Mouse (Mus musculus): ENCODE results near the gene Plod1.

The Plod1 gene

DNA sequence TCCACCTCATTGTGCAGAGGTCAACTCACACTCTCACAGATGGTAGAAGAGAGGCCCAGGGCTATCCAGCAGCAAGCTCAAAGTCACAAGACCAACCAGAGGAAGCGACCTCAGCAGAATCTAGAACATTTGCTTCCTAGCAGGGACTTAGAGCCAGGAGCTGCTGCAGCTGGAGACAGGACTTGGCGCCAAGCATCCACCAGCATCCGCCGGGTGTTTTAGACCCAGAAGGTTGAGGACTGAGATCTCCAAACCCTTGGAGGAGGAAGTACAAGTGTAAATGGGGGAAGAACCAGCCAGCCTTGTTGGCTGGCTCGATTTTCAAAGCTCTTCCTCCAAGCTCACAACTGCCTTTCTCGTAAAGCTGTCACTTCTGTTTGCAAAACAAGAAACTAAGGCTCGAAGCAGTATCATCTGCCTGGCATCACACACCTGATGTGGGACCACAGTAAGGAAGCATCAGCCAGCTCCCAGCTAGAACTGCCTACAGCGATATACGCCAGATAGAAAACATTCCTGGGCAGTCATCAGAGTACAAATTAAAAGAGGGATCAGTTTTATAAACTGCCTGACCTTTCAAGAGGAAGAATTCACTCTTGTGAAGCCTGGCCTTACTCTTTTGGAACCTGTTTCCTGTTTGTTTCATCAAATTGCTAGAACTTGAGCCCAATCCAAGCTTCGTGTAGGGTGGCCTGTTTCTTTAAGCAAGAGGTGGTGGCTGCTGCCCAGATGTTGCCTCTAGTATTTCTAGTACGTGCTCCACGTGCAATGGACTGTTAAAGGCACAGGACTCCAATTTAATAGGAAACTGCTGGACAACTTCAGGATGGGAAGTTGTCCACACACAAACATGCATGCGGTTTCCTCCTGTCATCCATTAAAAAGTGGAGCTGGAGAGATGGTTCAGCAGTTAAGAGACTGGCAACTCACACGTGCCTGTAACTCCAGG, 1.9 kb upstream of the Plod1 start:
- DNase-seq (ENCODE audit: low spot score), result peak; percentile 63

DNA sequence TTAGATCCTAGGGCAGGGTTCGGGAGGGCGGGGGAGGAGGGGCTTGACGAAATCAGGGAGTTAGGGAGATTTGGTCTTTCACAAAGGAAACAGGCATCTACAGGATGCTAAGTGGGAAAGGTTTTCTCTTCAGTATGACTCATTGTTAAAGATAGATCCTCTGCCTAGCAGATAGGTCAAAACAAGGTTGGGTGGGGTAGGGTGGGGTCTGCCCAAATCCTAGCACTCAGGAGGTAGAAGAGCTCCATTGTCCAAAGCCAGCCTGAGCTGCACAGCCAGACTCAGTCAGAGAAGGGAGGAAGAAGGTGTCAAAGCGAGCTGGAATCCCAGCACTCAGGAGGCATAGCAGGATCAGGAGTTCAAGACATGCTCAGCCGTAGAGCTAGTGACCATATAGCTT, 919 bp upstream of the Plod1 start:
- no peak for DNase-seq (ENCODE audit: low spot score)

DNA sequence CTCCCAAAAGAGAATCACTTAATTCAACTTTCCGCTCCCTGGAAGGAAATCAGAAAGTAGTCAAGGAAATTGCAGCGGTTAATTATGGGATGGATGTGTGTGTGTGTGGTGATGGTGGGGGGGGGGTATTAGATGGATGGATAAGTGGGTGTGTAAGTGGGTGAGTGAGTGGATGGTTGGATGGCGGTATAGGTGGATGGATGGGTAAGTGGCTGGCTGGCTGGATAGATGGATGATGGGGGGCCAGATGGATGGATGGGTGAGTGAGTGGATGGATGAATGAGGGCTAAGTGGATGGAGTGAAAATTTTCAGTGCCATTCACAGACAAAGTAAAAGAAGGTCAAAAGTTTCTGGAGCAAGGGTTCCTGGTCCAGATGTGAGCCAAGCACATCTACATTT, 454 bp upstream of the Plod1 start:
- no peak for DNase-seq (ENCODE audit: low spot score)

DNA sequence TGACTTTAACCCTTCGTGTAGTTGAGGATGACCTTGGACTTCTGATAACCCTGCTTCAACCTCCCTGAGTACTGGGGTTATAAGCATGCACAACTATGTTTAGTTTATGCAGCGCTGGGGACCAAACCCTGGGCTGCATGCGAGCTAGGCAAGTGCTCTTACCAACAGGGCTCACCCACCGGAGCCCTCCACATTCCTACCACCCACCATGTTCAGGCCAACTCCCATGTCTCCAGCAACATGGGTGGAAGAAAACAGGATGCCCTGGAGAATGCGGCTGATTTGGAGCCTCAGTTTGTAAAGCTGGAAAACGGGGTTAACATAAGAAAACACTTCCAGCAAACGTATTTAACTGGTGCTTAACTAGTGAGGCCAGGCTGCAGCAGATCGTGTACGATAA, 663 bp downstream of the Plod1 start:
- no peak for DNase-seq (ENCODE audit: low spot score)

DNA sequence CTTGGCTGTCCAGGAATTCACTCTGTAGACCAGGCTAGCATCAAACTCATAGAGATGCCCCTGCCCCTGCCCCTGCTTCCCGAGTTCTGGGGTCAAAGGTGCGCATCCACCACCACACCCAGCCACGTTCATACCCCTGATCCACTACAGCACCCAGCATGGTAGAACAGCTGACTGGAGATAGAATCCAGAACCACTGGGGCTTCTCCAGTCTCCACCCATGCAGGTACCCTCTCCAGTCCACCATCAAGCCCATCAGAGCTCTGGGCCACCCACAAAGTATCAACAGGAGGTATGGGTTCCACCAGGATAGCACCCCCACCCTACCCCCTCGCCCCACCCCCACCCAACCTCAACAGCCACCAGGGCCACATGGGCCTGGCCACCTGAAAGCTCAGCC, 2.0 kb downstream of the Plod1 start:
- no peak for DNase-seq (ENCODE audit: low spot score)

DNA sequence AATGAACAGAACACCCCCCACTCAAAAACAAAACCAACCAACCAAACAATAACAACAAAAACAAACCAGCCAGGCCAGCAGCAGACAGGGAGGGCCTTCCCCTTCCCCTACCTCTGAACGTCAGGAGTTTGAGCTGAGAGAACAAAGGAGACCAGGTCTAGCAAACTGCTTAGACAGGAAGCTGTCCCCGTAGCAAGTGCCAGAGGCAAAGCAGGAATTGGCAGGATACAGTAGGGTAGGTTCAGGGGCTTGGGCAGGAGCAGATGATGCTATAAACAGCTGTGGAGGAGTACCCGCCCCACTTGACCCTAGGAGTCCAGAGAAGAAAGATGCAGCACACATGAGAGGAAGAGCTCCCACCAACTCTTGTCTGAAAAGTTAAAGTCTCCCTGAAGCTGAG, 2.4 kb downstream of the Plod1 start:
- DNase-seq (ENCODE audit: low spot score), result no peak

DNA sequence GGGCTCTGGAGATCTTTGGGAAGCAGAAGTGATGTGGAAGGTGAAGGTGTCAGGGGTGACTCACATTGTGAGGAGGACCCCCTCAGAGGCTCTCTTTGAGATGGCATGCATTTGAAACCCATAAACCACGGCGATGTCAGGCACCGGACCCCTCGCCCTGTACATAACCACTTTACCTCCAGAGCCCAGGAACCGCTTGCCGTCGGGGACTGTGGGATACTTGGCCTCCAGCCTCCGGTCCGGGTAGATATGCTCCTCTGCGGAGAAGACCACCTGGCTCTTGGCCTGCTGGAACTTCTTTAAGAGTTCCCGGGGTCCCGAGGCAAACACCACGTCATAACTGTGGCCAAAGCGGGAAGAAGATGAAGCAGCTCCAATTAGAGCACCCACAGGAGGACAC, 5.6 kb downstream of the Plod1 start:
- no peak for DNase-seq (ENCODE audit: low spot score)

DNA sequence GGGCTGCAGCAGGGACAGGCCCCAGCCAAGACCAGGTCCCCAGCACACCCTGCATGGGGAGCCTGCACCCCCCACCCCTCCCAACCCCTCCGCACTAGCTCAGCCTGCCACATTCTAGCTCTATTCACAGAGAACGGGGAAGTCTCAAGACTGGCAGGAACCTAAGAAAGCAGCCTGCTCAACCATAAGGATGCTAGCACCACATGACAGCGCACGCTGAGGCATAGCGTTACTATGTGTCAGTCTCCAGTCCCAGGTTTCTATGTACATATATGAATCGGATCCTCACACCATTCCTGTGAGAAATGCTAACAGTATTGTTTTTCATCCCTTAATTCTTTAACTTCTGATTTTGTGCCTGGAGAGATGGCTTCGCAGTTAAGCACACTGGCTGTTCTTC, 8.0 kb downstream of the Plod1 start:
- DNase-seq (ENCODE audit: low spot score), result no peak

DNA sequence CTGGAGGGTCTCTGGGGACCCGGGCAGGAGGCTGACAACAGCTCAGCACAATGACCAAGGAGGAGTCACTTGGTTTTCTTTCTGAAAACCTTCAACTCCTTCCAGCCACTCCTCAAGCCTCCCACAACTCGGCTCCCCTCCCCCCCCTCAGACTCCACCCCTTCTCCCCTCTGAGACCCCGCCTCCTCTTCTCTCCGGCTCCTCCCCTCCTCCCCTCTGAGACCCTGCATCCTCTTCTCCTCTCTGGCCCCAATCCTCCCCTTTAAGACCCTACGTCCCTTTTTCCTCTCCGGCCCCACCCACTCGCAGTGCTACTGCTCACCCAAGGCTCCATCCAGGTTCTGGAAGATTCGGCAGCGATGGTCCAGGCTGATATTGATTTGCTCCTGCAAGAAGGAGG, 8.4 kb downstream of the Plod1 start:
- DNase-seq (ENCODE audit: low spot score), result no peak

DNA sequence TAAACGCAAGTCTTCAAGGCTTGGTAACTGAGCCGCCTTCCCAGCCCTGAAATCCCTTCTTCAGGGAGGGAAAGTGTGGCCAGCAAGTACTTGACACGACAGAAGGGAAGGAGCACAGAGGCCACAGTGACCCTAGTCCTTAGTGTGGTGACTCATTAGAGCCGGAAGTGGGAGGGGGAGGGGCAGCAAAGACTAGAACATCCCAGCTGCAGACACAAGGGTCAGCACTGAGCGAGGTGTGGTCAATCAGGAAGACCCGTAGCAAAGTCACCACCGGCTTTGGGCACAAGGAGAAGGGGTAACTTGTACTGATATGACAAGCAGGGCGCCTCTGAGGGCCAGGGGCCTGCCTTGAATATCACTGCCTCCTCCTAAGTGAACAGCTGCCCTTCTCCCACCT, 8.9 kb downstream of the Plod1 start:
- DNase-seq (ENCODE audit: low spot score), result peak; percentile 46

DNA sequence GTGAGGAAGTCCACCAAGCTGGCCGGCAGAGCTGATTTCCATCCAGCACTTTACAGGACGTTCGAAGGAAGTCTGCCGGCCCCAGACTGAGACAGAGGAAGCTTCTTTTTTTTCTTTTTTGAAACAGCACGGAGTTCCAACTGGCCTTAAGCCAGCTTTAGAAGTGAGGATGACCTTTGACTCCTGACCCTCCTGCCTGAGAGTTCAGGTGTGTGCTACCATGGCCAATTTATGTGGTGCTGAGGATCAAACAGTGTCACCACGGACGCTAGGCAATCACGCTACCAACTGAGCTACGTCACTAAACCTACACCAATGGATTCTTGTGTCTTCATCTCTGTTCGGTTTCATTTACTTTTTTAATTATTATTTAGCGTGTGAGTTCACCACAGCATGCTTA, 14.2 kb downstream of the Plod1 start:
- no peak for DNase-seq (ENCODE audit: low spot score)

DNA sequence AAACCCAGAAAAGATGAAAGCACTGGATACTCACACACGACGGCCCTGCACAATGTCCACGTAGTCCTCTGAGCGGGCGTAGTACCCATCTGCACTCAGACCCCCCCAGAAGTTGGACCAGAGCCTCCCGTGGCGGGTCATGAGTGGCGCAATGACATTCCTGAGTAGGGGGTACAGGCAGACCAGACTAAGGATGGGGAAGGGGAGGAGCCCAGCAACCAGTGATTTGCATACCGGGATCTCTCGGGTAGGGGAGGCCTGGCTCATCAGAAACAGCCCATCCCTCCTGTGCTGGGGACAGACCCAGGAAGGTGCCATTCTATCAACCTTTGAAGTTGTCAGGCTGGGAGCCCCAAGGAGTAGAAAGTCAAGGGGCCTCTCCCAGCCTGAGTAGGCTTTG, 15.6 kb downstream of the Plod1 start:
- no peak for DNase-seq (ENCODE audit: low spot score)

DNA sequence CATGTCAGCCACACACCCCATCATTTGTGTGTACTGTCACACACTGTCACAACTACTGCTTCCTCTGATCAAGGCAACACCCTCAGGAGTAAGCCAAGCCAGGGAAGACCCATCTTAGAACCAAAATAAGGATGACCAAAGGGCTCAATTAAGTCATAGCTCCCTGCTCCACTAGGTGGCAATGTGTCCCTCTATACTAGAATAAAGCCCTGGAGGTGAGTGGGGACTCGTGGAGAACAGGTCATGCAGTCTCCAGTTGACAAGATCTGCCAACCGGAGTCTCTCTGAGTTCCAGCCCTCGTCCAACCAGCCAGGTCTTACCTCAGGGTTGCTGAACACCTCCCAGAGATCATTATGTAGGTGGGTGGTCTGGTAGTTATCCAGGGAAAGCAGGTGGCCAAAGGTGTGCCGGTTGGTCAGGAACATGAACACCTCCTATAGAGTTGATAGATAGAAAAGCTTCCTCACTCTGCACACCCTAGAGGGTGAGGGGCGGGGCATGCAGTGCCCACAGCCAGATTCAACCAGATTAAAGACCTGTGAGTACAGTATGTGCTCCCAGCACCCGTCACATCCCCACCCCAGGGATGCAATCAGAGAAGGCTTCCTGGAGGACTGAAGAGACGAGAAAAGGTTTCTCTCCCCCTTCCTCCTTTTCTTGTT, 18.0 kb downstream of the Plod1 start:
- peak; percentile 68 for DNase-seq (ENCODE audit: low spot score)

DNA sequence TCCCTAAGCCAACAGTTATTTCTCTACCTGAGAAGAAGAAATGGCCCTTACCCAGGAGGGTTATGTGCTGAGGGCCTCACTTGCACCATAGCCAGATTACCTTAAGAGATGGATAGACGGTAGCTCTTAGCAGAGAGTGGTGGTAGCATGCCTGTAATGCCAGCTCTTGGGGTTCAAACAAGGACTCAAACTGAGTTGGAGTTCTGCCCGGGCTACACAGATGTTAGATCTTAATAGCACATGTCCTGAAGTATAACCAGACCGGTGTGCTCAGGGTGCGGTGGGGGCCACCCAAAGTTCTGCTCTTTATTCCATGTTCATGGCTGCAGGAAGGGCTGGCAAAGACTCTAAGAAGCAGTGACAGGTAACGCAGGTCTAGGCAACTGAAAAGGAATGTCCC, 27.1 kb downstream of the Plod1 start:
- no peak for DNase-seq (ENCODE audit: low spot score)

DNA sequence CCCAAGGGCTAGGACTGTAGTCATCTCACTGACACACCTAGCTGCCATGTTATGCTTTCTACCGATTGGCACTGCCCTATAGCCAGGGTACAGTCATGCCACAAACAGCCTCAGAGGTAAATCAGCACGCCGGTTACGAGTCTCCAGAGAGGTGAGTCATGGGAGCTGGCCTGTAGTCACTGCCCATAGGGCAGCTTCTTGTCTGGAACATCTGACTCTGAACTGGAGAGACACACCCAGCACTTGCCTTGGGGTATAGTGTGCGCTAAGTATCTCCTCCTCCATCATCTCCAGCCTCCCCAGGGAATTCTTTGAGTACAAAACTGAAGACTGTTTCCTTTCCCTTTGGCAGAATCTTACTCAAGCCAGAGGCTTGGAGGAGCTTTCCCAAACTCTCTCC, 30.3 kb downstream of the Plod1 start:
- DNase-seq (ENCODE audit: low spot score), result peak; percentile 63

DNA sequence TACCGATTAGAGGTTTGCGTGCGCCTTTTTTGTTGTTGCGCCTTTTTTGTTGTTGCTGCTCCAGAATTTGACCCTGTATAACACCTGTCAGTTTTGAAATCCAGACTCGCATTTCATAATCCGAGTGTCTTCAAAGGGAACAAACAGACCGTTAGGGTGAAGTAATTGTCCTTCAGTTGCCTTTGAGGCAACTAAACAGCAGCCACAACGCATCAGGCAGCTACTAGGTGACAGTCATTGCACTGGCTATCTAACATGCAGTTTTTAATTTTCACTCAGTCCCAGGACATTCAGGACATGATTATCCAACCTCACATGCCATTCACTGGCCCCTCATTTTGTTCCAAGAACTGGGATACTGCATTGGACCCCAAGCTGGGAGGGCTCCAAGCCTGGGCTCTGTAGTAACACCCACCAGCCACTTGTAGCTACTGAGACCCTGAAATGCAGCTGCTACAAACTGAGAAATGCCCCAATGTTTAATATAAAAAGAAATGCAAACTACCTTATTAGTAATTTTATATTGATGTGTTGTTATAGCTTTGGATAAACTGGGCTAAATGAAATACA, 31.4 kb downstream of the Plod1 start:
- no peak for DNase-seq (ENCODE audit: low spot score)

DNA sequence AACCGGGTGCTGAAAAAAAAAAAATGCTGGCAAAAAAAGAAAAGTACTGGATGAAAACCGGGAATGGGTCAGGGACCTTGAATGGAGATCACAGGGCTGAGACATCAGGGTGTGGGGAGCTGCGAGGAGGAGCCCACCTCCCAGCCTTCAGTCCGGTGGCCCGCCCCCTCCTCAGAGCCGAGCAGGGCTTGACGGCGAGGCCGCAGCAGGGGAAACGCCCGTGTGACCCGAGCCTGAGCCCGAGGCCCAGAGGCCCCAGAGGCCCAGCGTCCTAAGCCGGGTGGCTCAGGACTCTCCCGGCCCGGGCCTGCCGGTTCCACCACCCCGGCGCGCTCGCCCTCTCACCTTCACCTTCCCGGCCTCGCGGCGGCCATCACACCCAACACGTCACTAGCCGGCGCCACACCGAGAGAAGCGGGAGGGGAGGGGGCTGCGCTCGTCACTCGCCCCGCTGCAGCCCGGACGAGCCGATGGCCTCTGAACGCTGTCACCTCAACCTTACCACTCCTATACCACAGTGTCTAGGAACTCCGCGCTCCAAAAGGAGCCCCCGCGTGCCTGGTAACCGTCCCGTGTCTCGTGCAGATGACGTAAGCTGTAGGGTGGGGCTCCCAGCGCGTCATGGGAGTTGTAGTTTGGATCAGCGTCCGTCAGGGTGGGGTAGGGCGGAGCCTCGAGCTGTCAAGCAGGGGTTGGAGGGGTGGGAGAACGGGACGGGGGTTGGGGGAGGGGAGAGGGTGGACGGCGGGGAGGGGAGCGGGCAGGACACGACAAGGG, 32.1 kb downstream of the Plod1 start, which contains the start of gene Mfn2:
Mfn2 (minus strand) TSS at position 392 of the 777 bp plus-strand sequence.
- peak; percentile 89 for DNase-seq (ENCODE audit: low spot score)

DNA sequence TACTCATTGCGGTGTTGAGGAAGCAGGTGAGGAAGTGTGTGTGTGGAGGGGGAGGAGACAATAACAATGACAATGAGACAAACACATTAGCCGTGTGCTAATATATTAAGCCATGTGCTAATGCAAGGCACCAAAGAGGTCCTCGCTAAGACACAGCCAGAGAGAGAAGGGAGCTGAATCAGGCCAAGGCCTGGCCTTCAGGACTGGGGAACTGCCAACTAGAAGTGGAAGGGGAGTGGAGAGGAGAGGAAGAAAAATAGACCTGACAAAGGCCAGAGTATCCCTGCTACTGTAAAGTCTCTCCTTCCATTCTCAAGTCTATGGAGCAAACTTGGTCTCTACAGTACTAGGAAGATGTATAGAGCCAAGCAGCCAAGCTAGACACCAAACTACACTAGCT, 33.0 kb downstream of the Plod1 start:
- no peak for DNase-seq (ENCODE audit: low spot score)

DNA sequence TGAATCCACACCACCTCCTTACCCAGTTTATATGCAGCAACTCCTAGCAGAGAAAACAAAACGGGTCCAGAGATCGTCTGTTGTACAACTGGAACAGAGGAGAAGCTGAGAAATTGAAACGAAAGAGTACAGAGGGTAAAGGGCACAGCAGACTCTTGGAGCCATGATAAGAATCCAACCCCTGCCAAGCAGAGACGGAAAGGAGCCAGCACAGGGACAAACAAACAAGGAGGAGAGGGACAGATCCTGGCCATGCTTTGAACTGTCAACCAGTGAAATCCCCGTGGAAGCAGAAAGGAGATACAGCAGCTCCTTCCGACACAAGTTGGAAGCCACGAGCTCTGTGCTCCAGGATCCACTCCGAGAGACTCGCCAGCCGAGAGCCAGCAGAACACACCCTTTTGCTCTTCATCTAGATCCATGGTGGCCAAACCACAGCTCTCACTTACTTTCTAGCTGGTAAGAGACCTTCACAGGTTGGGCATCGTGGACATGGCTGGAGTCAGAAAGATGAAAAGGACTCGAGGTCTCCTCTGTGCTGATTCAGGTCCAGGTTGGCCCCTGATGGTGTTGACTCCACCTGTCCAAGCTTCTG, 33.6 kb downstream of the Plod1 start:
- DNase-seq (ENCODE audit: low spot score), result no peak

DNA sequence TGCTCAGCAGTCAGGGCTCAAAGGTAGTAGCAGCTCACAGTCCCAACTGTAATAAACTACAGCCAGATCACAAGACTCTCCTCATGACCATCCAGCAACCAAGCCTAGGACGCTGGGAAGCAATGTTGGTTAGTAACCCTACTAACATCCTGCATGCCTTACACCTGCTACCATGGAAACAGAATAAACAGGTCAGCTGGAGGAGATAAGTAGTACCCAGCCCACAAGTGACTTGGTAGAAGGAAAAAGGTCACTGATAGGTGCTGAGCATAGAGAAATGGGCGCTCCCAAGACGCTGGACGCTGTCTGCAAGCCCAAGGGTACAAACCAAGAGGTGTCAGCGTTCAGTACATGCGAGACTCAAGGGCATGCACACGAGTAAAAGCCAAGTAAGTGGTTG, 36.1 kb downstream of the Plod1 start:
- no peak for DNase-seq (ENCODE audit: low spot score)

DNA sequence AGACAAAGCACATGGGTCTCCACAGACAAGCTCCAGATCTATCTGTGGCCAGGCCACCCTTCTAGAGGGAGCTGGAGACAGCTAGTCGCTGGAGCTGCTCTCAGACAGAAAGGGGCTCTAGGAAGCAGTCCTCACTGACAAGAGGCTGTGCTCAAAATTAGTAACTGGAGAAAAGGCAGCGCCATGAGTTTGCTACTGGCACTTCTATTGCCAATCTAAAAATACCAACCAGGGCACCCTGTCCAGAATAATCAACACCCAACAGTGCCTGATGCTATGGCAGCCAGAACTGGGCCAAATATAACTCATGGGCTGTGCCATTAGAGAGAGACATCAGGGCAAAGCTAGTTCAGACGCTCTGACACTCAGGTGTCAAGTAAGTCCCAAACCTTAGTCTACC, 39.2 kb downstream of the Plod1 start:
- DNase-seq (ENCODE audit: low spot score), result no peak

DNA sequence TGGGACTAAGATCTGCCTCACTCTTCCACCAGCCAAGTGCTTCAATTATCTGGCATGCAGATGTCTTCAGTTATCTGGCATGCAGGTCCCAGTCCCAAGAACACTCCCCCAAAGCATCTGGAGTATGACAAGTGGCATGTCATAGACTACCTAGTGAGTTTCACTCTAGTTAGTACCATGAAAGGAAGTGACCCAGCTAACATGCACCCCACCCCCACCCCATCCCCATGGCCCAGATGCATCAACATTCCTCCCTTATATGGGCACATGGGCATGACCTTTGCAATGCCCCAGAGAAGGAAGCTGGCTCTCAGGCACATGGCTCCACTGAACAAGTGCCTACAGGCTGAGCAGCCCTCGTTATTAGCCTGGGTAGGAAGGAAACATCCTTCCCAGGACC, 40.2 kb downstream of the Plod1 start:
- DNase-seq (ENCODE audit: low spot score), result no peak

Measured in urinary bladder, postnatal 14 days (tissue).